Mouse (Mus musculus) testis, adult 2 months (tissue): ENCODE data around the gene Wdr25.

Source experiments
- CTCF ChIP-seq: fragments of 200-500 bp; IDR thresholded peaks from 2 replicates; pipeline ENCODE4 v1.5.1; 2012; ENCODE audit warnings: low read depth, mild to moderate bottlenecking, inconsistent platforms, low read length, moderate library complexity; ENCODE audit not compliant: control insufficient read depth, insufficient read depth, insufficient replicate concordance
- POLR2A ChIP-seq: fragments of 200-500 bp; IDR thresholded peaks from 2 replicates; pipeline ENCODE4 v1.6.1; 2012; ENCODE audit warnings: low read depth, mild to moderate bottlenecking, inconsistent platforms, low read length, moderate library complexity; ENCODE audit not compliant: control insufficient read depth

DNA sequence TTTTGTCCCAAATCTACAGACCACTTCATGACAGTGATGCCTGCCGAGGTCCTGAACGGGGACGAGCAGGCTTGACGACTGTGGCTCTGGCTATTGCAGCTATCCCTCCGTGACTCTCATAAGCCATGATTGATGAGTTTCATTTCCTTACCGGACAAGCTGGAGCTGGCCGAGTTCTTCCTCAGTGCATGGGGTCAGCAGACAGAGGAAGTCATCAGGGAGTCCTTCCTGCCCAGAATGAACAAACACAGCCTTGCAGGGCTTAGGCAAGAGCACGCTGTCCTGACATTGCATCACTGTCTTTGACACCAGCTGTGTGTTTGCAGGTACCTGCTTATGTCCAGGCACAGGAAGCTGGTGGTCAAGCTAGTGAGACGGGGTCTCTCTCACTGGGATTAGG lies 97.0 kb downstream of the Wdr25 start:
- no peak for TF ChIP-seq POLR2A
- no peak for TF ChIP-seq CTCF
